Mouse (Mus musculus) cerebellum, adult 8-10 months (tissue): Measurements from ENCODE around the gene Uts2.
"Not testable (repeated sequence)": the region's sequence is repeated elsewhere in the genome, so short reads cannot be mapped to it uniquely, and the experiment has no call there.

Experiments used
- DNase-seq: peaks from one replicate; pipeline ENCODE4 v3.0.0; 2022

The Uts2 gene

DNA sequence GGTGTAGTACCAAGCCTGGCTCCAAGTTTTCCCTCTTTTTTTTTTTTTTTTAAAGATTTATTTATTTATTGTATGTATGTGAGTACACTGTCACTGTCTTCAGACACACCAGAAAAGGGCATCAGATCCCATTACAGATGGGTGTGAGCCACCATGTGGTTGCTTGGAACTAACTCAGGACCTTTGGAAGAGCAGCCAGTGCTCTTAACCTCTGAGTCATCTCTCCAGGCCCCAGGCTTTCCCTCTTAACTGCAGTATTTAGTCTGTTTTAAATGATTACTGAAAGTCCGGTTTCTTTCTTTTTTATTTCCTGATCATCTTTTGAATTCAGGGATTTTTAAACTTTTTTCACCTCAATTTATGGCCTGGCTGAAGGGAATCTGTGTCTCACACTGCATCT lies 20.5 kb downstream of the Uts2 start:
- DNase-seq = not testable (repeated sequence)

DNA sequence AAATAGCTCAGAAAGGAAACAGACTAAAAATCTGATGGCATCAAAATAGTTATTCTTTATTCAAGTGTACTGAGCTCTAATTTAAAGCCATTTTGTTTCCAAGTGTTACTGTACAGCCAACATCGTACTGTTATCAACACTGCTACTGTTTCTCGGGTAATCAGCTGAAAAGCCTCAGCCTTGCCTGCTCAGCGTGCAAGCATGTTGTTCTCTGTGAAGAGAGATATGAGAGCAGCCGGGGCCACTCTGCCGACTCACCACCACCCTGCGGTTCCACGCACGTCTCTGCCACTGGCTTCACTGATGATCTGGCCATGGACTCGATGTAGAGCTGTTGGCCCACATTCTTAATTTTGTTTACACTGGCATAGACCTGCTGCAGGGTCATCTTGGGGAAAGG lies 27.3 kb downstream of the Uts2 start:
- no peak for DNase-seq

DNA sequence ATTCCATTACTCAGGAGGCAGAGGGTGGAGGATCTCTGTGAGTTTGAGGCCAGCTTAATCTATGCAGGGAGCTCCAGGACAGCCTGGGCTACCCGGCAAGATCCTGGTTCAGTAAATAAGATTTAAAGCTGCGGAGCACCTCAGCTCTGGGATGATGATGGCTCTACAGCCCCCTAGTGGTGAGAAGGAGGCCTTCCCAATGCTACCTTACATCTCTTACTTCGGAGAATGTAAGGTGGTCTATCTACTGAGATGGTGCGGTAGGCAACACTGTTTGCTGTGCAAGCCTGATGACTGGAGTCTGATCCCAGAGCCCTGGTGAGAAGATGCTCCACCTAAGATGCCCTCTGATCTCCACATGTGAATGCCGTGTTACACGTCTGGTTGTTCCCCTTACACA lies 30.1 kb downstream of the Uts2 start:
- no peak for DNase-seq

DNA sequence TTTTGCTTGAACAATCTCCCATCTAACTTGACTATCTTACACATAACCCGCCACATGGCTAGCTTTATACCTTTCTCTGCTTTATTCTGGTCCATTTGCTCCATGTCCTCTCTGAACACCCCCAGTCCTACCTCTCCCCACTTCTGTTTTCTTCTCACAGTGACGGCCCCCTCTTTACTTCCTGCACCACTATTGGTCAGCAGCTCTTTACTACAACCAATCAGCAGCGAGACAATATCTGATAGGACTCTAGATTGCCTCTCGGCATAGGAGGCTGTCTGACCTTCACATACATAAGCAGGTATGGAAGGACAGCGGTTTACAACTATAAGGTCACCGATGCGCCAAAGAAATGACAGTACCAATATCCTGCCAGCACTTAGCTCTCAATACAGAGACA lies 39.6 kb downstream of the Uts2 start:
- DNase-seq = no peak

DNA sequence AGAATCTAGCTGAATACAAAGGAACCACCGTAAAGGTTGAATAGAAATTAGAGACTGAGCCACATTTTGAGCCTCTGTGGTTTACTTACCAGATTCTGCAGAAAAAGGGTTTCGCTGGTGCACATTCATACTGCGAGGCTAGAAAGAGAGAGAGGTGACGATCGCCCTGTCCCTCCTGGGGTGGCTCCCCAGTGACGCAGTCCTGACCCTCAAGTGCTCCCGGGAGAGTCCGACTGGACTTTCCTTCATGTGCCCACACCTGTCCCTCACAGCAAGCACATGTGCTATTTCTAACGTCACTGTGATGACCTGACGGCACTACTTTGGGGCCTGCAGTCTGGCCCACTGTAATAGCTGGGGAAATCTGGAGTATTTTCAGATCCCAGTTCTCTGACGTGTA lies 40.9 kb downstream of the Uts2 start:
- DNase-seq = no peak

DNA sequence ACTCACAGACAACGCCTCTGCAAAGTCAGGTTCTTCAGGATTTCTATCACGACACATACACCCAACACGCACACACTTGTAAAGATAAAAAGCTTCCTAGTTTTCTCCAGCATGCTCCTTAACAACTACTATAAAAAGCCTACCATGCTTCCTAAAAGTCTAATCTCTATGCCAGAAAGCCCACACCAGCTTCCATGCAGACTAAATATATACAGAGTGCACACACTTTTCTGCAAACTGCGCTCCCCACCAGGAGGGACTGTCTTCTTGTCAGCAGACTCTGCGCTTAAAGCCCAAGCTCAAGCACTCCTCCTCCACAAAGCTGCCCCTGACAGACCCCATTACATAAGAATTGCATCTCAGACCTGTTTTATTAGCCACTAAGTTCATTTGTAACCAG lies 44.6 kb downstream of the Uts2 start:
- DNase-seq = no peak

DNA sequence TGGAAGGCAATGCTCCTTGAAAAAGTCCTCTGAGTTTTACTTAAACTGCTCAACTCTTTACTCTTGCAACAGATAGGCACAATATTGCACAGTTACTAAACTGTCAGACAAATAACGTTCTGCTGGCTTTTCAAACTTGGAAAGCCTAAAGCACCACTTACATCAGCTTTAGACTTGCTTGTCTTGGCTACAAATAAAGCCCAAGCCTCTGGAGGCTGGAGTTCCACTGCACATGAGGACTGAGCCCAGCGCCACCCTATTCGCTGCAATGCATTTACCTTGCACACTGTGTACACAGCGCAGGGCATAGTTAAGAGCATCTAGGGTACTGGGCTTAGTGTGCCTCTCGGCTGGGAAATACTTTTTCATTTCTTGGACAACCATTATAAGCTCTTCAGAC lies 46.4 kb downstream of the Uts2 start:
- DNase-seq = peak; percentile 36

DNA sequence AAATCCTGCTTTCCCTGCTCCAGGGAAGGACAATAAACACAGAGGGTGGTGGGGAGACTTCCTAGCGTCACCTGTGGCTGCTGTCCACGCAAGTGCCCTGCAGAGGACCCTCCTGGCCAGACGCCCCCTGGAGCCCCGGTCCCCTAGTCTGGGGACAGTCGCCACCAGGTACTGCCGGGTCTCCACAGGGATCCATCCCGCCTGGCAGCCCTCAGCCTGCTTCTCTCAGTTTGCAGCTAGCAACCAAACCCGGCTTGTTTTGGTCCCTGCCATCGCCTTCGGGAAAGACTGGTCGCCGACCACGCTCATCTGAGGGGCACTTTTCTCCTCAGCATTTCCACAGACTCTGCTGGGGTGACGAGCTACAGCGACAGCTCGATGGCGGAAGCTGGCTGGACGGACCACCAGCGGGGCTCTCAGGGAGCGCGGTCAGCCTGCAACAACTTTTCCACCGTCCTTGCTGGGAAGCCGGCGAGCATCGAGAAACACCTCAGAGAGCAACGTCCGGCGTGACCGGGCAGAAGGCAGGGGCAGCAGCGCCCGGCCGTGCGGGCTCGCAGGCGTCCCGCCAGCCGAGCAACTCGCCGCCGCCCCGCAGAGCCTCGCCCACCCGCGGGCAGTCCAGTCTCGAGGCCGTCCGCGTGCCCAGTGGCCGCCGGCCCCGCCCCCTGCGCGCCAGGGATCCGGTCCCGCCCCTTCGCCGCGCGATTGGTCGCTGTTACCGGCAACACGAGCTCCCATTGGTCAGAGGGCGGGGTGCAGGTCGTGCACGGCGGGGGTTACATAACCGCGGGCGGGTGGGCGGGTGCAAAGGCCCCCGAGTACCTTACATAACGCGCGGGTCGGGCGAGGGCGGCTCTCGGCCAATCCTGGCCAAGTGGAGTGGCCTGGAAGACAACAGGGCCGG lies 47.4 kb downstream of the Uts2 start, which contains the start of gene Per3:
Gene Per3, minus strand, starts transcription at position 629 of the 907 bp plus-strand sequence.
- peak; percentile 99 for DNase-seq

DNA sequence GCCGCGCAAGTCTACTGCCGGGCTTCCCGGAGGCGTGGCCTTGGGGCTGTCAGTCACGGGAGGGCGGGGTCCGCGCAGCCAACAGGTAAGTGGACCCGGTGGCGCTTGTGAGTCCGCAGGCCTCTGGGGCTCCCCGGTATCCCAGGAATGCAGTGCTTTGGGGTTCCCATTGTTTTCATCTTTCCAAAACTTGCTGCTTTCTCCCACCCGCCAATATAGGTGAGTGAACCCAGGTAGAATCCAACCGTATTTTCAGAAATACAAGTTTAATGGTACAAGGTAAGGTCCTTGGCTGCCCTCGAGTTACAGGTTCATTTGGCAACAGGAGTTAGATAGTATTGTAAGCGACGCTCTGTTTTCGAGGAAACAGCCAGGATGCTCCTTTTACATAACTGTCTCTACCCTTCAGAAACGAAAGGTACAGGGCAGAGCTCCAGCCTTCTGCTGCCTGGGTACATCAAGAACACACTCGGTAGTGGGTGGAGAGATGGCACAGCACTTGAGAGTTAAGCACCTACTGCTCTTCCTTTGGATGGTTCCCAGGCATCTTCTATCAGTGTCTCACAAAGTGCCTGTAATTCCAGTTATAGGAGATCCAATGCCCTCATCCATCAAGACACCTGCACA lies 48.2 kb downstream of the Uts2 start:
- DNase-seq = no peak

DNA sequence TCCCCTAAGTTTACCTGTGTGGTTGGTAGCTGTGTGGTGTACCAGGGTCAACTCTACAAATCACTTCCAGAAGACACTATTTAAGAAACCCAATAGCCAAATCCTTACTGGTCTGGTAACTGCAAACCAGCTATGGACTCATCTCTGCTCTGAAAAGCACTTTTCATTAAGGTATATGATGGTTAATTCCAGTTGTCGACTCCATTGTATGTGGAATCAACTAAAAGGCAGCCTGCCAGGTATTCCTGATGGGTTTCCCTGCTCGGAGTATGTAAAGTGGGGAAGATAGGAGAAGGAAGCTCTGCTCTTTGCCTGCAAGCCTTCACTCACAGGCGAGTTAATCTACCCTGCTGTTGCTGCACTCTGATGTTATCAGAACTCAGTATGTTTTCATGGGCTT lies 49.6 kb downstream of the Uts2 start:
- DNase-seq = no peak

DNA sequence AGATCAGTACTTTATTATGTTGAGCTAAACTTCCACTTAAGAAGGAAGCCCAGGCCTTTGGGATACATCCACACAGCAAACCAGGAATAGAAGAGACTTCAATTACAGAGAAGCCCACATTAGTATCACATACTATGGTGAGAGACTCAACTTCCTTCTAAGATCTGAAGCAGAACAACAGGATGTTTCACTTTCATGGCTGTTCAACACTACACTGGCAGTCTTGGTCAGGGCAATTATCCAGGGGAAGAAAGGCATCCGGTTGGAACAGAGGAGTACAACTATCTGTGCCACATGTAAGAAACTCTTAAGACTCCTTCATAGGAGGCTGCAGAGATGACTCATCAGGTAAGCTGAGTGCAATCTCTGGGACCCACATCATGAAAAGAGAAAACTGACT lies 54.3 kb downstream of the Uts2 start:
- no peak for DNase-seq
